17 mouse cellular contexts compared by ENCODE assay signal in genomic region chr6:93461374-93461773, GRCm38 (mm10).
A peak's percentile ranks its signal among the peaks of the same experiment; 100 is the strongest.
DNase-seq lines count a peak whose midpoint lies in the region; ATAC-seq and TF ChIP-seq lines count a peak whose summit lies in the region.
"Had no signal": no experiment of that assay in that cellular context is flagged by ENCODE, and none has a peak within 500 bp of the region (broad histone marks: within the 10 kb centered on the region; RNA-seq: fewer than 3 reads in every experiment).

No protein-coding gene starts in this region.

- WGBS in heart, adult 2 months: 48% methylated on average over 3 of the region's 3 CpGs
- 44% methylated on average over 3 of the region's 3 CpGs for WGBS in heart, embryonic 15.5 days

- ATAC-seq in heart, embryonic 15.5 days (replicated peaks; ENCODE audit: insufficient number of reproducible peaks, insufficient read depth, low FRiP score, low read depth): peak; percentile 78

- H3K9ac ChIP-seq in heart, adult 2 months (ENCODE audit: low read depth, low read length): no peak overlapping the region
- H3K9ac ChIP-seq in heart, embryonic 15.5 days: no peak overlapping the region
- H3K9ac ChIP-seq: neural tube, embryonic 15.5 days; stomach, embryonic 15.5 days had no signal

- peak overlapping the region; percentile 47 for H3K27ac ChIP-seq in heart, adult 2 months
- H3K27ac ChIP-seq in heart, embryonic 15.5 days: peak overlapping the region; percentile 82
- H3K27ac ChIP-seq: forebrain, embryonic 10.5 days; neural tube, embryonic 15.5 days; stomach, embryonic 15.5 days had no signal

- H3K4me1 ChIP-seq in heart, adult 2 months (ENCODE audit: control insufficient read depth, insufficient read depth, low read length): peaks cover 2% of the 10 kb centered on the region
- peaks cover 11% of the 10 kb centered on the region; the same call in 1 of the 2 replicates for H3K4me1 ChIP-seq in heart, embryonic 15.5 days (replicated peaks)
- H3K4me1 ChIP-seq: stomach, embryonic 15.5 days had no signal

- H3K4me3 ChIP-seq in heart, adult 2 months: no peak overlapping the region
- H3K4me3 ChIP-seq in heart, embryonic 15.5 days: no peak overlapping the region
- H3K4me3 ChIP-seq: forebrain, embryonic 10.5 days; neural tube, embryonic 15.5 days; stomach, embryonic 15.5 days had no signal

- no peaks in the 10 kb centered on the region for H3K9me3 ChIP-seq in heart, embryonic 15.5 days (replicated peaks)
- H3K9me3 ChIP-seq: forebrain, embryonic 10.5 days; neural tube, embryonic 15.5 days; stomach, embryonic 15.5 days had no signal

- H3K4me2 ChIP-seq in heart, embryonic 15.5 days: no peak overlapping the region
- H3K4me2 ChIP-seq: neural tube, embryonic 15.5 days; stomach, embryonic 15.5 days had no signal

- intact Hi-C loops in heart, adult 2 months (cut with DNase I): no loop called here

- H3K79me2 ChIP-seq in heart, adult 2 months (replicated peaks; ENCODE audit: control insufficient read depth, insufficient read depth, low read length): no peaks in the 10 kb centered on the region

- no peak for TF ChIP-seq EP300 in heart, adult 2 months (IDR thresholded peaks at IDR 0.05; ENCODE audit: insufficient read depth, low read depth, low read length)

- H3K27me3 ChIP-seq in heart, adult 2 months (ENCODE audit: control insufficient read depth, insufficient read depth, low read length): no peaks in the 10 kb centered on the region
- no peaks in the 10 kb centered on the region for H3K27me3 ChIP-seq in heart, embryonic 15.5 days
- H3K27me3 ChIP-seq: neural tube, embryonic 15.5 days; stomach, embryonic 15.5 days had no signal

- no peaks in the 10 kb centered on the region; the same call in 1 of the 2 replicates for H3K36me3 ChIP-seq in heart, adult 2 months (ENCODE audit: control insufficient read depth, insufficient read depth, low read length)
- H3K36me3 ChIP-seq in heart, embryonic 15.5 days: no peaks in the 10 kb centered on the region
- H3K36me3 ChIP-seq: forebrain, embryonic 10.5 days; neural tube, embryonic 15.5 days; stomach, embryonic 15.5 days had no signal

- TF ChIP-seq CTCF in heart, adult 2 months (IDR thresholded peaks at IDR 0.05): no peak

- TF ChIP-seq POLR2A in heart, adult 2 months (IDR thresholded peaks at IDR 0.05; ENCODE audit: insufficient read depth, low read depth, low read length): no peak

- peak; percentile 25 for DNase-seq in ovary, adult 18-20 months (ENCODE audit: low spot score)
- no peak for DNase-seq in ovary, postnatal 10 days (ENCODE audit: low spot score)
- peak; percentile 20 to 44 for DNase-seq in heart, adult 2 months
- no peak for DNase-seq in layer of hippocampus, adult 8-10 months (ENCODE audit: low spot score in 2 of 2)
- no peak for DNase-seq in retina, embryonic 14.5 days (ENCODE audit: low spot score)
- no peak for DNase-seq in cerebellum, postnatal 25 days
- DNase-seq: cerebellum, adult 9-10 months; kidney, adult 9 months; kidney, postnatal 36 days; lung, adult 18-20 months; lung, postnatal 36 days; spleen, adult 18-20 months; thymus, adult 2 months had no signal

Comparison
In these comparisons a context has a peak if more than half of its experiments do, and no peak if none do; other contexts are left out.
1. DNase-seq: peak in ovary, adult 18-20 months (single experiment) and heart, adult 2 months (2 of 2); none in ovary, postnatal 10 days (single experiment), layer of hippocampus, adult 8-10 months (0 of 2), retina, embryonic 14.5 days (single experiment) and cerebellum, postnatal 25 days (0 of 2).